In genomic region chr19:5484496-5484895, GRCm38 (mm10) we compare ENCODE assay signal across 21 mouse cellular contexts. TPM values are rescaled to one million over a fixed set of nuclear protein-coding genes. Genes with fewer than 3 reads are reported as not detected.
DNase-seq lines count a peak whose midpoint lies in the region; ATAC-seq and TF ChIP-seq lines count a peak whose summit lies in the region.
"Had no signal": no experiment of that assay in that cellular context is flagged by ENCODE, and none has a peak within 500 bp of the region (broad histone marks: within the 10 kb centered on the region; RNA-seq: fewer than 3 reads in every experiment).

No protein-coding gene starts in this region.

- peaks cover 17% of the 10 kb centered on the region for H3K4me1 ChIP-seq in heart, embryonic 12.5 days (replicated peaks)
- peaks cover 11% of the 10 kb centered on the region; the same call in 1 of the 2 replicates for H3K4me1 ChIP-seq in heart, embryonic 11.5 days (ENCODE audit: control insufficient read depth, insufficient read depth, low read length)
- H3K4me1 ChIP-seq in lung, postnatal 0 days (ENCODE audit: insufficient read depth, low read depth, low read length) = peaks cover 19% of the 10 kb centered on the region; the same call in 1 of the 2 replicates

- H3K27ac ChIP-seq in heart, embryonic 12.5 days (ENCODE audit: poor library complexity, severe bottlenecking) = no peak overlapping the region
- H3K27ac ChIP-seq in heart, embryonic 11.5 days (ENCODE audit: low read depth, low read length) = no peak overlapping the region
- peak overlapping the region; percentile 98 for H3K27ac ChIP-seq in lung, postnatal 0 days (ENCODE audit: low read length)
- H3K27ac ChIP-seq: embryonic facial prominence, embryonic 15.5 days; forebrain, embryonic 10.5 days; gastrocnemius, adult 2 months; heart, embryonic 15.5 days; hindbrain, embryonic 10.5 days; hindbrain, embryonic 14.5 days had no signal

- no peaks in the 10 kb centered on the region for H3K27me3 ChIP-seq in heart, embryonic 12.5 days (replicated peaks)
- H3K27me3 ChIP-seq in heart, embryonic 11.5 days (ENCODE audit: control insufficient read depth, insufficient read depth, low read length) = no peaks in the 10 kb centered on the region
- no peaks in the 10 kb centered on the region for H3K27me3 ChIP-seq in lung, postnatal 0 days (replicated peaks; ENCODE audit: insufficient read depth, low read length)
- H3K27me3 ChIP-seq: embryonic facial prominence, embryonic 15.5 days; heart, embryonic 15.5 days had no signal

- no peak for TF ChIP-seq CTCF in lung, postnatal 0 days (IDR thresholded peaks at IDR 0.05)

- H3K9ac ChIP-seq in heart, embryonic 12.5 days = 0 out of 2 replicates have a peak overlapping the region, but pooled peaks have one; percentile 4
- H3K9ac ChIP-seq in heart, embryonic 11.5 days (ENCODE audit: low read depth, low read length) = no peak overlapping the region
- H3K9ac ChIP-seq in lung, postnatal 0 days (replicated peaks; ENCODE audit: low read depth) = no peak overlapping the region
- H3K9ac ChIP-seq: embryonic facial prominence, embryonic 15.5 days; heart, embryonic 15.5 days; hindbrain, embryonic 14.5 days had no signal

- peak; percentile 41 for DNase-seq in cerebellum, adult 8-10 months
- DNase-seq in cerebellum, postnatal 10 days = no peak
- DNase-seq in lung, postnatal 0 days (ENCODE audit: low spot score) = peak; percentile 78
- no peak for DNase-seq in lung, postnatal 14 days
- DNase-seq in thymus, postnatal 4 days = peak; percentile 50
- DNase-seq in thymus, postnatal 10 days (ENCODE audit: low spot score in 2 of 2) = no peak
- DNase-seq: adrenal gland, postnatal 10 days; embryo, embryonic 11 days; gastrocnemius, adult 2 months; gastrocnemius, postnatal 25 days; heart, postnatal 14 days had no signal

- H3K4me2 ChIP-seq in heart, embryonic 12.5 days = no peak overlapping the region
- no peak overlapping the region for H3K4me2 ChIP-seq in heart, embryonic 11.5 days
- H3K4me2 ChIP-seq in lung, postnatal 0 days (replicated peaks; ENCODE audit: low read depth, low read length) = no peak overlapping the region
- H3K4me2 ChIP-seq: embryonic facial prominence, embryonic 15.5 days; heart, embryonic 15.5 days; hindbrain, embryonic 14.5 days had no signal

- H3K9me3 ChIP-seq in heart, embryonic 12.5 days (replicated peaks) = no peaks in the 10 kb centered on the region
- H3K9me3 ChIP-seq in heart, embryonic 11.5 days (replicated peaks; ENCODE audit: control insufficient read depth, low read length) = no peaks in the 10 kb centered on the region
- no peaks in the 10 kb centered on the region for H3K9me3 ChIP-seq in lung, postnatal 0 days (ENCODE audit: low read length)
- H3K9me3 ChIP-seq: embryonic facial prominence, embryonic 15.5 days; forebrain, embryonic 10.5 days; heart, embryonic 15.5 days; hindbrain, embryonic 10.5 days had no signal

- H3K4me3 ChIP-seq in heart, embryonic 12.5 days = no peak overlapping the region
- no peak overlapping the region for H3K4me3 ChIP-seq in heart, embryonic 11.5 days (ENCODE audit: low read depth, low read length)
- H3K4me3 ChIP-seq in lung, postnatal 0 days (ENCODE audit: low read depth, low read length) = no peak overlapping the region
- H3K4me3 ChIP-seq: embryonic facial prominence, embryonic 15.5 days; erythroblast, embryonic 14.5 days; forebrain, embryonic 10.5 days; gastrocnemius, adult 2 months; heart, embryonic 15.5 days; hindbrain, embryonic 10.5 days had no signal

- peak; percentile 33; the same call in 1 of the 2 replicates for TF ChIP-seq EP300 in lung, postnatal 0 days (IDR thresholded peaks at IDR 0.05)

- peaks cover 71% of the 10 kb centered on the region for H3K36me3 ChIP-seq in heart, embryonic 12.5 days
- peaks cover 31% of the 10 kb centered on the region for H3K36me3 ChIP-seq in heart, embryonic 11.5 days (ENCODE audit: control insufficient read depth, insufficient read depth, low read length)
- peaks cover 18% of the 10 kb centered on the region for H3K36me3 ChIP-seq in lung, postnatal 0 days (ENCODE audit: insufficient read depth, low read length)

- ATAC-seq in heart, embryonic 12.5 days (ENCODE audit: insufficient number of reproducible peaks, low FRiP score) = no peak
- no peak for ATAC-seq in heart, embryonic 11.5 days (replicated peaks; ENCODE audit: insufficient number of reproducible peaks, low FRiP score, low TSS enrichment)
- no peak for ATAC-seq in lung, postnatal 0 days
- ATAC-seq: forebrain, embryonic 14.5 days had no signal

- 85% methylated on average over 5 of the region's 5 CpGs for WGBS in heart, embryonic 12.5 days
- WGBS in heart, embryonic 11.5 days (ENCODE audit: insufficient replicate concordance) = 87% methylated on average over 5 of the region's 5 CpGs
- 58% methylated on average over 5 of the region's 5 CpGs for WGBS in lung, postnatal 0 days

RNA-seq across cellular contexts. Expression of gene Mus81, which starts 3.7 kb away (rescaled TPM):
- polyA plus RNA-seq in heart, embryonic 12.5 days (2016; fragmentation: Nextera tagmentation; extraction: Ambion mirVana) = 33.2 and 37.6 TPM in 2 replicates
- polyA plus RNA-seq in heart, embryonic 11.5 days (2014; fragmentation: Nextera tagmentation; extraction: Ambion mirVana) = 32.2 and 40.0 TPM in 2 replicates
- 46.7 and 50.2 TPM in 2 replicates for polyA plus RNA-seq in lung, postnatal 0 days (2015; fragmentation: Nextera tagmentation; extraction: Ambion mirVana)

RNA-seq across cellular contexts. Expression of gene Cfl1, which starts 5.8 kb away (rescaled TPM):
- polyA plus RNA-seq in heart, embryonic 12.5 days (2016; fragmentation: Nextera tagmentation; extraction: Ambion mirVana) = 1,913 and 1,997 TPM in 2 replicates
- 2,455 and 2,528 TPM in 2 replicates for polyA plus RNA-seq in heart, embryonic 11.5 days (2014; fragmentation: Nextera tagmentation; extraction: Ambion mirVana)
- polyA plus RNA-seq in lung, postnatal 0 days (2015; fragmentation: Nextera tagmentation; extraction: Ambion mirVana) = 1,591 and 1,653 TPM in 2 replicates

RNA-seq across cellular contexts. Expression of gene Efemp2, which starts 10.7 kb away (rescaled TPM):
- 70.3 and 70.6 TPM in 2 replicates for polyA plus RNA-seq in heart, embryonic 12.5 days (2016; fragmentation: Nextera tagmentation; extraction: Ambion mirVana)
- 72.2 and 72.5 TPM in 2 replicates for polyA plus RNA-seq in heart, embryonic 11.5 days (2014; fragmentation: Nextera tagmentation; extraction: Ambion mirVana)
- polyA plus RNA-seq in lung, postnatal 0 days (2015; fragmentation: Nextera tagmentation; extraction: Ambion mirVana) = 91.8 and 96.1 TPM in 2 replicates

RNA-seq across cellular contexts. Expression of gene Ctsw, which starts 16.2 kb away (rescaled TPM):
- polyA plus RNA-seq in heart, embryonic 12.5 days (2016; fragmentation: Nextera tagmentation; extraction: Ambion mirVana) = 1.3 and 1.7 TPM in 2 replicates
- polyA plus RNA-seq in heart, embryonic 11.5 days (2014; fragmentation: Nextera tagmentation; extraction: Ambion mirVana) = 0.84 and 0.86 TPM in 2 replicates
- polyA plus RNA-seq in lung, postnatal 0 days (2015; fragmentation: Nextera tagmentation; extraction: Ambion mirVana) = 2.6 and 2.8 TPM in 2 replicates
- polyA plus RNA-seq: erythroblast, embryonic 14.5 days had no signal

RNA-seq across cellular contexts. Expression of gene 1700020D05Rik, which starts 19.1 kb away (rescaled TPM):
- polyA plus RNA-seq in heart, embryonic 12.5 days (2016; fragmentation: Nextera tagmentation; extraction: Ambion mirVana) = 0.23 and 0.24 TPM in 2 replicates
- polyA plus RNA-seq in heart, embryonic 11.5 days (2014; fragmentation: Nextera tagmentation; extraction: Ambion mirVana) = not detected in 2 replicates
- polyA plus RNA-seq in lung, postnatal 0 days (2015; fragmentation: Nextera tagmentation; extraction: Ambion mirVana) = not detected in 2 replicates
- polyA plus RNA-seq: embryonic facial prominence, embryonic 11.5 days; forebrain, embryonic 10.5 days; forebrain, embryonic 14.5 days; hindbrain, embryonic 10.5 days had no signal

Comparison
In these comparisons a context has a peak if more than half of its experiments do, and no peak if none do; other contexts are left out.
1. DNase-seq: peak in cerebellum, adult 8-10 months (single experiment), lung, postnatal 0 days (single experiment) and thymus, postnatal 4 days (single experiment); none in cerebellum, postnatal 10 days (0 of 2), lung, postnatal 14 days (single experiment) and thymus, postnatal 10 days (0 of 2).